Mouse (Mus musculus): Measurements from ENCODE around the gene Duoxa2. TPM values are rescaled to one million over a fixed set of nuclear protein-coding genes. Genes with fewer than 3 reads are reported as not detected.

The Duoxa2 gene
- polyA plus RNA-seq, 1 experiment, result not detected

GRCm38 (mm10) chr2:122305097-122305892 lies 6.6 kb downstream of the Duoxa2 start:
- H3K4me3 ChIP-seq (ENCODE audit: insufficient read depth, low read length), result no peak overlapping the region
- H3K27ac ChIP-seq (ENCODE audit: insufficient read depth, low read length), result peak overlapping the region; percentile 22; the same call in 1 of the 2 replicates
- TF ChIP-seq POLR2A (IDR thresholded peaks at IDR 0.05; ENCODE audit: low read depth, low read length) (no peak), CTCF (IDR thresholded peaks at IDR 0.05; ENCODE audit: borderline replicate concordance, insufficient read depth, low read length) (no peak)
- 0 out of 2 replicates have a peak, but pooled peaks cover 3% of the 10 kb centered on the region for H3K4me1 ChIP-seq (ENCODE audit: control insufficient read depth, insufficient read depth, low read length)

GRCm38 (mm10) chr2:122306184-122306583 lies 7.5 kb downstream of the Duoxa2 start:
- TF ChIP-seq CTCF (IDR thresholded peaks at IDR 0.05; ENCODE audit: borderline replicate concordance, insufficient read depth, low read length) (no peak), POLR2A (IDR thresholded peaks at IDR 0.05; ENCODE audit: low read depth, low read length) (no peak; the same call in 1 of the 2 replicates)
- Histone ChIP-seq H3K4me1 (ENCODE audit: control insufficient read depth, insufficient read depth, low read length) (0 out of 2 replicates have a peak, but pooled peaks cover 3% of the 10 kb centered on the region), H3K27ac (ENCODE audit: insufficient read depth, low read length) (peak overlapping the region; percentile 22; the same call in 1 of the 2 replicates), H3K4me3 (ENCODE audit: insufficient read depth, low read length) (no peak overlapping the region)

GRCm38 (mm10) chr2:122309647-122310046 lies 10.9 kb downstream of the Duoxa2 start:
- Histone ChIP-seq H3K4me1 (ENCODE audit: control insufficient read depth, insufficient read depth, low read length) (0 out of 2 replicates have a peak, but pooled peaks cover 3% of the 10 kb centered on the region), H3K27ac (ENCODE audit: insufficient read depth, low read length) (no peak overlapping the region), H3K4me3 (ENCODE audit: insufficient read depth, low read length) (no peak overlapping the region)
- TF ChIP-seq POLR2A (IDR thresholded peaks at IDR 0.05; ENCODE audit: low read depth, low read length), result no peak
- no peak for TF ChIP-seq CTCF (IDR thresholded peaks at IDR 0.05; ENCODE audit: borderline replicate concordance, insufficient read depth, low read length)

- TF ChIP-seq CTCF (IDR thresholded peaks at IDR 0.05; ENCODE audit: borderline replicate concordance, insufficient read depth, low read length), result no peak
- no peak for TF ChIP-seq POLR2A (IDR thresholded peaks at IDR 0.05; ENCODE audit: low read depth, low read length)
- H3K27ac ChIP-seq (ENCODE audit: insufficient read depth, low read length), result no peak overlapping the region
- no peak overlapping the region for H3K4me3 ChIP-seq (ENCODE audit: insufficient read depth, low read length)
- H3K4me1 ChIP-seq (ENCODE audit: control insufficient read depth, insufficient read depth, low read length), result no peaks in the 10 kb centered on the region
These were observed 12.9 kb downstream of the Duoxa2 start for GRCm38 (mm10) chr2:122311561-122311960.

- no peak for TF ChIP-seq POLR2A (IDR thresholded peaks at IDR 0.05; ENCODE audit: low read depth, low read length)
- peak; percentile 35 for TF ChIP-seq CTCF (IDR thresholded peaks at IDR 0.05; ENCODE audit: borderline replicate concordance, insufficient read depth, low read length)
- Histone ChIP-seq H3K4me3 (ENCODE audit: insufficient read depth, low read length) (no peak overlapping the region), H3K27ac (ENCODE audit: insufficient read depth, low read length) (no peak overlapping the region), H3K4me1 (ENCODE audit: control insufficient read depth, insufficient read depth, low read length) (no peaks in the 10 kb centered on the region)
These were observed 14.2 kb downstream of the Duoxa2 start for GRCm38 (mm10) chr2:122312722-122313417.

GRCm38 (mm10) chr2:122313536-122313935 lies 14.8 kb downstream of the Duoxa2 start, which contains the start of gene Duoxa1:
Duoxa1 (minus strand) TSS chr2:122313730.
- H3K4me3 ChIP-seq (ENCODE audit: insufficient read depth, low read length), result no peak within 1 kb of the TSS
- H3K4me1 ChIP-seq (ENCODE audit: control insufficient read depth, insufficient read depth, low read length), result no peaks in the 10 kb centered on the region
- H3K27ac ChIP-seq (ENCODE audit: insufficient read depth, low read length), result no peak within 1 kb of the TSS
- TF ChIP-seq CTCF (IDR thresholded peaks at IDR 0.05; ENCODE audit: borderline replicate concordance, insufficient read depth, low read length), result no peak
- TF ChIP-seq POLR2A (IDR thresholded peaks at IDR 0.05; ENCODE audit: low read depth, low read length), result no peak

- Histone ChIP-seq H3K4me1 (ENCODE audit: control insufficient read depth, insufficient read depth, low read length) (no peaks in the 10 kb centered on the region), H3K4me3 (ENCODE audit: insufficient read depth, low read length) (no peak within 1 kb of the TSS), H3K27ac (ENCODE audit: insufficient read depth, low read length) (no peak within 1 kb of the TSS)
- TF ChIP-seq CTCF (IDR thresholded peaks at IDR 0.05; ENCODE audit: borderline replicate concordance, insufficient read depth, low read length) (no peak), POLR2A (IDR thresholded peaks at IDR 0.05; ENCODE audit: low read depth, low read length) (no peak)
These were observed 16.7 kb downstream of the Duoxa2 start, which contains the start of gene Duox1 for GRCm38 (mm10) chr2:122315372-122315771. Duox1 (plus strand) TSS chr2:122315672.

- TF ChIP-seq CTCF (IDR thresholded peaks at IDR 0.05; ENCODE audit: borderline replicate concordance, insufficient read depth, low read length) (no peak), POLR2A (IDR thresholded peaks at IDR 0.05; ENCODE audit: low read depth, low read length) (no peak)
These were observed 18.7 kb downstream of the Duoxa2 start for GRCm38 (mm10) chr2:122317384-122317783.

GRCm38 (mm10) chr2:122323960-122324359 lies 25.3 kb downstream of the Duoxa2 start:
- no peak overlapping the region for H3K27ac ChIP-seq (ENCODE audit: insufficient read depth, low read length)
- H3K4me3 ChIP-seq (ENCODE audit: insufficient read depth, low read length), result no peak overlapping the region
- H3K4me1 ChIP-seq (ENCODE audit: control insufficient read depth, insufficient read depth, low read length), result peaks cover 14% of the 10 kb centered on the region
- no peak for TF ChIP-seq CTCF (IDR thresholded peaks at IDR 0.05; ENCODE audit: borderline replicate concordance, insufficient read depth, low read length)
- no peak for TF ChIP-seq POLR2A (IDR thresholded peaks at IDR 0.05; ENCODE audit: low read depth, low read length)

More at GRCm38 (mm10) chr2:122317384-122317783, 18.7 kb downstream of the Duoxa2 start:
- Histone ChIP-seq H3K27ac (ENCODE audit: insufficient read depth, low read length) (no peak overlapping the region), H3K4me3 (ENCODE audit: insufficient read depth, low read length) (no peak overlapping the region), H3K4me1 (ENCODE audit: control insufficient read depth, insufficient read depth, low read length) (no peaks in the 10 kb centered on the region)
